Mouse (Mus musculus): ENCODE results near the gene Ptpn14.

The Ptpn14 gene

DNA sequence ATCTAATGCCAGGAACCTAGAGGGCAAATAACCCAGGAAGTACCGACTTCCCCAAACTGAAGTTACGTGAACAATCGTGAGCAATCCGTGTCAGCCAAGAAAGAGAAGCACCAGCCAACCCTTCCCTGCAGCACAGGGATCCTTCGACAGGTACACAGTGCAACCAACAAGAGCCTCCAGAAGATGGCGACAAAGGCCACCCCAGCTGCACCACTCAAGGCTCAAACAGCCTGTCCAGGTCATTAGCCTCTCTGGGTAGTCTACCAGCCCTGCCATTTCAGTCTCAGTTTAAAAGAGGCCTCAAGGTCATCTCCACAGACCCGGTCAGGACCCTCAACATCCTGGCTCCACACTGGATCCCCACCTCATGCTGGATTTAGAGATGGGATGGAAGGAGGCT lies 159.4 kb downstream of the Ptpn14 start:
- in situ Hi-C loops (cut with MseI, MboI) = loop anchor here (5.0 kb wide), 3 partner anchors 35 to 85 kb away; partner anchors contain the start of gene Smyd2 (in 1 of the 2)

DNA sequence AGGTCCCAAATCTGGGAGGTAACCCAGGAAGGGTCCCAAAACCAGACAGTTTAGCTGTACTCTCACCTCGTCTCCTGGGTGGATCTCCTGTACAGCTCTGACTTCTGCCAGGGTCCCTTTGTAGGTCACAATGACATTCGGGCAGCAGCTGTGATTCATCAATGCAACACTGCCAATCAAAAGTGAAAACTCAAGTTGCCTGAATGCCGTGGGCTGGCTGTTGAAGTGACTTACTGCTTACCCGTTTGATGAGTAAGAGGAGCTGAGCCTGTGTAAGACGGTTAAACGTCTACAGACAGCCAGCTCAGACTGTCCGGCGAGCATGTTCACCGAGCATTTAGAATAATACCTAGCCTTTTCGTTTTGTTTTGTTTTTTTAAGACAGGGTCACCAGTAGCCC lies 160.7 kb downstream of the Ptpn14 start:
- in situ Hi-C loops (cut with MseI, MboI) = loop anchor here (5.0 kb wide), 3 partner anchors 34 to 84 kb away; partner anchors contain the start of gene Smyd2 (in 1 of the 2)

DNA sequence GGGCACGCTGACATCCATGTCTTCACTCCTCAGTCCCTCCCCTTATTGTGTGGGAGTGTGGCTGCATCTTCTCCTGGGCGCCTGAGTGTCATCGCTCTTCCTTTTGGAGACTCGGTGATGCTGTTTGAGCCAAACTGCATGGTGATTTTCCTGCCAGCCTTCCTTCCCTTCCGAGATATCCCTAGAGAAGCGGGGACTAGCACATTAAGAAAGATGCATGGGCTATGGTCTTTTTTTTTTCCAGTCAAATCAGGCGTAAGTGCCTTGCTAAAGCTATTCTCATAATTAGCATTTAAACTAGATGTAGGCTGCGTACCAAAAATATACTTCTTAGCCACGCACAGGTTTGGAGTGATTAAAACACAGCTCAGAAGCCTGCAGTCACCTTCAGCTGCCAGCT lies 166.1 kb downstream of the Ptpn14 start:
- in situ Hi-C loops (cut with MseI, MboI) = loop anchor here in 1 of 2 experiments (5.0 kb wide), 1 partner anchor 78 kb away; no protein-coding TSS in a partner anchor

- in situ Hi-C loops (cut with MseI, MboI) = no loop called here
Observed at GRCm38 (mm10) chr1:189897861-189898260, 169.8 kb downstream of the Ptpn14 start.

DNA sequence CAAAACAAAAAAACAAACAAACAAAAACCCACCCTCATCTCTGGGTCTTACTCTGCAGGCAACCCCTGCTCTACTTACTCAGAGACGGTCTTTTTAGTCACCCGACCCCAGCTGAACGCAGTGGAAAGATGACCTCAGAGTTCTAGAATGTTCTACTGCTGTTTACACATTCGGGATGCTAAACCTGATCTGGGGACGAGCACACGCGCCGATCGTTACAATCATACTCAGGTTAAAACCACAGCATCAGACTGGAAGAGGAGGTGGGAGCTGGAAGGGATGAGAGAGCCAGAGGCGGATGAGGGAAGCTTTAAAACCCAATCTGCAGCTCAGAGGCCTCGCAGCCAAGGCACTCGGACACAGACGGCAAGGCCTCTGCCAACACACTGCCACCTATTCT lies 170.6 kb downstream of the Ptpn14 start:
- in situ Hi-C loops (cut with MseI, MboI) = no loop called here

GRCm38 (mm10) chr1:189899526-189899925 lies 171.5 kb downstream of the Ptpn14 start:
- in situ Hi-C loops (cut with MseI, MboI) = no loop called here

DNA sequence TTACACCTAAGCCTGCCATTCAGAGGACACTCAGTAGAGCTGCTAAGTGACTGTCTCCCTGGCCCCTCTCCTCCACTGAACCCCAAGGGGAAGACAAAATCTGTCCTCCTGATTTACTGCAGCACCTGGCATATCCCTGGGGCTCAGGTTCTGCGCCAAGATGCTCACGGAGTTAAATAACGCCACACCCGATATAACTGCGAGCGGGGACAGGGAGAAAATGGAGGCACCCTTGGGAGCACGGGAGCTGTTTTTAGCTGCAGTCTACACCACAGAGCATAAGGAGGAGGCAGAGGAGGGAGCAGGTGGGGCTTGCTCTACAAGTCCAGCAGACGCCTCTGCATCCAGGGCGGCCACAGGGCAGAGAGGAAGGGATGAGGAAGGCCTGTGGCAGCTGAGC lies 174.3 kb downstream of the Ptpn14 start:
- in situ Hi-C loops (cut with MseI, MboI) = no loop called here

DNA sequence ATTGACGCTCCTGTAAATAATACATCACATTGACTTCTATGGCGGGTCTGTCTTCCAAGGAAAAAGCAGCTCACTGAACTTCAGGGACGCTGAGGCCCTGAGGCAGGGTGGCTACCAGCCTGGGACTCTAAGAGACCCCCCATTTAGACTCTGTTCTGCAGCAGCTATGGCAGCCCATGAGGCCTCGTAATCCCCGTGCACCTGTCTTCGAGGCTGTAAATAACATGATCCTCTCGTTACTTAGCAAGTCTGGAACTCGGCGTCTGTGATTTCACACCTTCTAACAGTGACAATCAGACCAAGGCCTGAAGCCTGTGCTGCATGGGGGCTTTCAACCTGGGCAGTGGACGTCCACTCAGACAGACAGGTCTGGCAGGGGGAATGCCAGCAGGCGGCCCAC lies 175.1 kb downstream of the Ptpn14 start:
- in situ Hi-C loops (cut with MseI, MboI) = no loop called here

DNA sequence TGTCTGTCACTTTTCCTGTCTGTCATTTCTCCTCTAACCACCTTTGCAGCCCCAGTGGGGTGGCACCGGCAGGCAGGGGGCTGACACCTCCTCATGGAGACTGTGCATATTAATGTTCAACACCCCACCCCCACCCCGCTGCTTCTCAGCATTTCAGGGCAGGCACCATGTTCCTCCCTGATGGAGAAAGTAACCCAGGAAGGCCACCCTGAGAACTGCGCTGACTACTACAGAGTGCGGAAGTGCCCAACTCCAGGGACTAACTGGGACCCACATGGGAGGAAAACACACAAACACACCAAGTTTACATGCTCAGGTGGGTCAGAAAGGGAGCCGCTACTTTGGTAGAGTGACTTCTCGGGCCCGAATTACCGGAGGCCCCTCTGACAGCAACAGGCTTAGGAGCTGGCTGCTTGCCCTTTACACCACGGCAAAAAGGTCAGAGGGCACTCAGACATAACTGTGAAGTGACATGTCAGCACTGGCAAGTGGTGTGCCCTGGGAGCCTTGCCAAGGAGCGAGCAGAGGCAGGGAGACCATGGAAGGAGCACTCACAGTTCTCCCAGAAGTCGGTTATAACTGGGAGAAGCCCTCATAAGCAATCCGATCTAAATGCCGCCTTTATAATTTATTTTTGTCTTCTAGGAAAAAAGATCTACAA lies 182.7 kb downstream of the Ptpn14 start:
- in situ Hi-C loops (cut with MseI, MboI) = no loop called here

GRCm38 (mm10) chr1:189913093-189913760 lies 185.2 kb downstream of the Ptpn14 start:
- in situ Hi-C loops (cut with MseI, MboI) = no loop called here

GRCm38 (mm10) chr1:189916422-189917125 lies 188.5 kb downstream of the Ptpn14 start:
- in situ Hi-C loops (cut with MseI, MboI) = no loop called here

DNA sequence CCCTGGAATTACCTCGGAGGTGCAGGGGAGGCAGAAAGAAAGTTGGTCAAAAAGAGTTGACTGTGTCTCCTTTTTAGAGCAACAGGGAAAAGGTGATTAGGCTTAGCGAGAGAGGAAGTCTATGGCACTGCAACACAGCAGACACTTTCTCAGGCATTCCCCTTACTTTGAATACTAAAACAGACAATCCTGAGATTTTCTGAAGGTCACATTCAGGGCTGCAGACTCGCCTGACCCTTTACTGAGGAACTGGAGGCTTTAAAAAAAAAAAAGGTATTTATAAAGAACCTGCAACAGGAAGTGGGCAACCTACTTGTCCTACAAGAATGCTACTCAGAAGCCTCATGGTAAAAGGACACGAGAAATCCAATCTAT lies 189.0 kb downstream of the Ptpn14 start:
- in situ Hi-C loops (cut with MseI, MboI) = no loop called here

- in situ Hi-C loops (cut with MseI, MboI) = loop anchor here in 1 of 2 experiments (5.0 kb wide), 1 partner anchor 32 kb away; no protein-coding TSS in a partner anchor
Observed at GRCm38 (mm10) chr1:189919756-189920155, 191.7 kb downstream of the Ptpn14 start.

DNA sequence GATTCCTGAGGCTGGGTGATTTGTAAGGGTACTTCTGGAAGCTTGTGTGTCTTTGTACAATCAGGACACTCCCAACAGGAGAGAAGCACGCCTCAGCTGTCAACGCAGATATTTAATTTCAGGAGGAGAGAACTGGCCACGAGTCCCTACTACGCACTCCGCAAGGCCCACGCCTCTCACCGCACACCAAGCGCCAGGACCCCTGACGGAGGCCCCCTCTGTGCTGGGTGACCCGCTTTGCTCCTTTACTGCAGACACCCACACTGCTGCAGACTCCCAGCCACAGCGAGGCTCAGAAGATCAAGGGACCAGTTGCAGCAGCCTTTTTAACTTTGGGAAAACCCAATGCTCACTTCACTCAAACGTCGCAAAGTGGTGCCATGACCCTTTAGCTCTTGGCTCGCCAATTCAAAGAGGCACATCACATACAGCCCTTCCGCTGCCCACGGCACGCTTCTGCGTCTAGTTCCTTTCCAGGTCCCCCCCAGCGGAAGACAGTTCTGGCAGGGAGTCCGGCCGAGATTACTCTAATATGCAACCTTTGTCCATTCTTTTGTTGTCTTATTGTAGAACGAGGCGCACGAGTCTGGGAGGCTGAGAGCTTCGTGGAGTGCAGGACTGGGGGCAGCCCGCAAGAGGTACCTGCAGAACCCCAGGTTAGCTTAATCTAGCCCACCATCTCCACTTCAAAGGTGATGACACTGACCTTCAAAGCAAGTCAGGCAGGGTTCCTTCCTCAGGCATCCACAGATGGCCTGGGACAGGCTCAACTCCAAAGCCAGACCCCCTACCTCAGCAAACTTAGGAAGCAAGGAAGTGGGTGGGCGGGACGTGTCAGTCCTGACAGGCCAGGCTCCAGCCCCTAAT lies 192.9 kb downstream of the Ptpn14 start:
- in situ Hi-C loops (cut with MseI, MboI) = loop anchor here in 1 of 2 experiments (5.0 kb wide), 1 partner anchor 34 kb away; no protein-coding TSS in a partner anchor

- in situ Hi-C loops (cut with MseI, MboI) = loop anchor here in 1 of 2 experiments (5.0 kb wide), 1 partner anchor 34 kb away; no protein-coding TSS in a partner anchor
Observed at GRCm38 (mm10) chr1:189921568-189921817, 193.4 kb downstream of the Ptpn14 start.

GRCm38 (mm10) chr1:189921818-189922592 lies 193.9 kb downstream of the Ptpn14 start, which contains the start of gene Smyd2:
Gene Smyd2, minus strand, starts transcription at chr1:189922363.
- in situ Hi-C loops (cut with MseI, MboI) = loop anchor here in 1 of 2 experiments (5.0 kb wide), 1 partner anchor 35 kb away; no protein-coding TSS in a partner anchor

DNA sequence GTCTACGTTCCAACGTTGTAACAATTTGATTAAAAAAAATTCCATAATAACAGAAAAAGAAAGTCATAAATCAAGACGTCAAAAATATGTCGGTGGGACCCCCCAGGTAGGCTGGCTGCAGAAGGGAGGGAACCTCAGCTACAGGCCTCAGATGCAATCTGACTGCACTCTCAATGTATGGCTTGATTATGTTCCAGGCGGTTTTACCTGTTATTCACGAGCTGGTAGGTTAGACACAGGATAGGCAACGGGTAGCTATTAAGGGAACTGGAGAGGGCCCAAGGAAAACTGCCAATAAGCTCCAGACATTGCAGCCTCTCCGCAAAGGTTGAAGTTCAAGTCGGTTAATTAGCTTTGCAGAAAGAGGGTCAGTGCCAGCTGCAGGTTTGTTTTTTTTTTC lies 194.7 kb downstream of the Ptpn14 start:
- in situ Hi-C loops (cut with MseI, MboI) = loop anchor here in 1 of 2 experiments (5.0 kb wide), 1 partner anchor 35 kb away; no protein-coding TSS in a partner anchor

DNA sequence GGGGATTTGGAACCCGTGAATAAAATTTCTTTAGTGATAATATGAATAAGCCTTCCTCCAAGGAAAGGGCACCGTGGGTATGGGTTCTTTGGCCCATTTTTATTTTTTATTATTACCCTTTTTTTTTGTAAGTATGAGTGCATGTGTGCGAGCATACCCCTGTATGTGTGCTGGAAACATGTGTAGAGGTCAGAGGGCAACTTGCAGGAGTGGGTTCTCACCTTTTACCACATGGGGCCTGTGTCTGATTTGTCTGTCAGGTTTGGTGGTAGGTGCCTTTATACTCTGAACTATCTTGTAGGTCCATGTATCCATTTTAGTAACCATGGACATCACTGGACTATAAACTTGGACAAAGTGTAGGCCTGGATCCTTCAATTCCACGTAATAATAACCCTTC lies 195.1 kb downstream of the Ptpn14 start:
- in situ Hi-C loops (cut with MseI, MboI) = loop anchor here in 1 of 2 experiments (5.0 kb wide), 1 partner anchor 36 kb away; no protein-coding TSS in a partner anchor

DNA sequence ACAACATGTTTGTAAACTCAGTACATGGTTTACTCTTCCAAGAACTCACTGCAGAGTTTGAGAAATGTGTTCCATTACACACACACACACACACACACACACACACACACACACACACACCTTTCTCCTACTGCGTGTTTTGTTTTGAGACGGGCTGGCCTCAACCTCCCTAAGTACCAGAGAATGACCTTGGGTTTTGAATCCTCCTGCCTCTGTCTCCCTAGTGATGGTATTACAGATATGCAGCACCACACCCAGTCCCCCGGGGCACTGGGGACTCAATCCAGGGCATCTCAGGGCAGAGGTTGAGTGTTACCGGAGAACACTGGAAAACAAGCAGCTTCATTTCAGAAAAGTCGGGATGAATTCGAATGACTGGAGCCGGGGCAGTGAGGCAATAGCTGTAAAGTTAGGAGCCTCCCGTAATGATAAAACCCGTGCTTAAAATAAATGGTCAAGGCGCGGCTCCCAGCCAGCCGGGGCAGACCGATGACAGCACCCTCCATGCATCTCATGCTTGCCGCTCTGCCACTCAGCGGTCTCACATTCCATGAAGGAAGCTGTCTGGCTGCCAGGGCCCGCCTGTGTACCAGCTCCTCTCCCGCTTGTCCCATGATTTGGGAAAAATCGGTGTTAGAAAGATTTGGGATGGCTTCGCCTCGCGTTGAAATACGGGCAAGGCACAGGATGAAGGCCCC lies 196.0 kb downstream of the Ptpn14 start:
- in situ Hi-C loops (cut with MseI, MboI) = loop anchor here in 1 of 2 experiments (5.0 kb wide), 1 partner anchor 37 kb away; no protein-coding TSS in a partner anchor

DNA sequence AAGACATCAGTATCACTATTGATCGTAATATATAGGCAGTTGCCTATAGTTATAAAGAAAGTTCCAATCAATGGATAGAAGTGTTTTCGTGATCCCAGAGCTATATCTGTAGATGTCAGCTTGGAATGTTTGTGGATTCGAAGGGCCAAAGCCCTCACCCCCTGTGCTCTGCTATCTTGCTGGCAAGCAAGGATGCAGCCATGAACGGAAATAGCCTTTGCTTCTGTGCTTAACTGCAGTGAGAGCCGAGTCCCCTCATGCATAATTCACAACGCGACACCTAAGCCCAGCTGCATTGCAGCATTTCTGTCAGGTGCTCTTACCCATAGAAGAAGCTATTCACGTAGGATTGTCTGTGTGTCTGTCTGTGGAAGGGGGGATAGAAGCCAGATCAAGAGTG lies 198.2 kb downstream of the Ptpn14 start:
- in situ Hi-C loops (cut with MseI, MboI) = loop anchor here in 1 of 2 experiments (5.0 kb wide), 1 partner anchor 39 kb away; no protein-coding TSS in a partner anchor

All from mouse trophoblast stem cell (cell line).